Mouse (Mus musculus) ZHBTc4 (cell line): ENCODE data around the gene Ptpn3.
A peak's percentile ranks its signal among the peaks of the same experiment; 100 is the strongest.
"Not testable (repeated sequence)": the region's sequence is repeated elsewhere in the genome, so short reads cannot be mapped to it uniquely, and the experiment has no call there.

Source experiments
- DNase-seq: peaks from one replicate; pipeline ENCODE4 v3.0.0-alpha.2; 2011; ENCODE audit warnings: low read depth, low spot score

The Ptpn3 gene

GRCm38 (mm10) chr4:57228601-57229520, 72.8 kb downstream of the Ptpn3 start:
- DNase-seq: no peak

DNA sequence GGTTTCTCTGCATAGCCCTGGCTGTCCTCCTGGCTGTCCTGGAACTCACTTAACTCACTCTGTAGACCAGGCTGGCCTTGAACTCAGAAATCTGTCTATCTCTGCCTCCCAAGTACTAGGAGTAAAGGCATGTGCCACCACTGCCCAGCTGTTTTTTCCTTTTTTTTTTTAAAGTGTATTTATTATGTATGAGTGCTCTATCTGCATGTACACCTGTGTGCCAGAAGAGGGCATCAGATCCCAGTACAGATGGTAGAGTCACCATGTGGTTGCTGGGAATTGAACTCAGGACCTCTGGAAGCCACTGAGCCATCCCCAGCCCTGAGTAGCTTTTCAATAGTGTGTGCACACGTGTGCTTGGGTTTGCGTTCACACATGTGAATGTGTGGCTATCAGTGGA, 76.9 kb downstream of the Ptpn3 start:
- DNase-seq: peak; percentile 35

DNA sequence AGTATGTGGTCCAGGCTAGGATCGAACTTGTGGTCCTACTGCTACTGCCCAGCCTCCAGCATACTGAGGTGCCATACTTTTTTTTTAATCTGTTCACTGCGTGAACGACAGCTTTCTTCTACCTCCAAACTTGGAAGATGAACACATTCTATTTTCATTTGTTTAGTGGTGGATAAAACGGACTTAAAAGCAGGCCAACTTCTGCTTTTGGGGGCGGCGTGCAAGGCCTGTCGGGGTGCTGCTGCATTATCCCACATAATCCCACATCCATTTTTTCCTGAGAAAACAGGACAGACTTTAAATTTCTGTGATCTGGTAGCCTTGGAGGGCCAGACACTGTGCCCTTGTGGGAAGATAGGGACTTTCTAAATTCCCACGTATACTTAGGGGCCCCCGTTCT, 83.9 kb downstream of the Ptpn3 start:
- no peak for DNase-seq

DNA sequence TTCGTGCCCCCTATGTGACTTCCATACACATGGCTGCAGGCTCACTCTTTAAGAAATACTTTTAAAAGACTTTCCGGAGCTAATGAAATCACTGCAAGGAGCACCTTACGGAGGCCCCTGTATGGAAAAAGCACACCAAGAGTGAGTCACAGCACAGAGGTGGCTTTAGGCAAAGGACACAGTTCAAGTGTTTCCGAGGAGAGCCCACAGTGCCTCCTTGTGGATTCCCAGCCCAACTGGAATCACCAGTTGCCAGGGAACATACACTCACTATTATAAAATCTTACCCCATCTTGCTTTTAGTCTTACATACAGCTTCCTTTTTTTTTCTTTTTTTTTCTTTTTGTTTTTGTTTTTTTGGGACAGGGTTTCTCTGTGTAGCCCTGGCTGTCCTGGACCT, 85.1 kb downstream of the Ptpn3 start:
- DNase-seq: peak; percentile 45

DNA sequence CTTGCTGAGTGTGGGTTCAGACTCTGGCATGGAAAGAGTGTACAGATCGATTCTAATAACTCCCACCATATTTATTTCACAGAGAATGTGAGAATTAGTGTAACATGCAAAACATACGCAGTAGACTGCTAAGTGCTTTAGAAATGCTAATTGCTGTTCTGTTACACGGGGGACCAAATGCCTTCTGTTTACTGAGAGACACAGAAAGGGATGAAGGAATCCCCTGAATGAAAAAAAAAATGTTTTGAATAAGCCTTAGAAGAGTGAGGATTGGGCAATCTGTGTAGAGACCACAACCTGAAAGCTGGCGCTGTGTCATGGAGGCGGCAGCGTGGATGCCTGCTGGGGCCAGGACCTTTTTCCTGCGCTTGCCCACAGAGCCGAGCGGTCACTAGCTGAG, 86.8 kb downstream of the Ptpn3 start:
- DNase-seq: no peak

- no peak for DNase-seq
Measured at GRCm38 (mm10) chr4:57214114-57214513, 87.5 kb downstream of the Ptpn3 start.

- no peak for DNase-seq
Measured at GRCm38 (mm10) chr4:57211706-57212105, 89.9 kb downstream of the Ptpn3 start.

DNA sequence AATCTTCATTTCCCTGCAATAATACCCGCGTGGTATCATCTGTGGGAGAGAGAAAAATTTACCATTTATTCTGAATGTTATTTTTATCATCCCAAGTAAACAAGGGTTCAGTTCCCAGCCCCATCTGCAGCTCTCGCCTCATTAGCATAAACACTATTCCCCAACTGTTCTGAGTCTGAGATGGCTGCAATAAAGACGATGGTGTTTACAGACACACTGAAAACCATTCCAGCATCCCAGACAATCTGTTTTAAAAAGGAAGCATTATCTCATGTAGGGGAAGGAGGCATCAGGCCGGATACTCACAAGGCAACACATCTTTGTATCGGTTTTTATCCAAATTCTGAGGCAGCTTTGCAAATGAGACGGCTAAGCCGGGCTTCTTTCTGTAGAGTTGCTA, 95.7 kb downstream of the Ptpn3 start:
- no peak for DNase-seq

GRCm38 (mm10) chr4:57204780-57205179, 96.9 kb downstream of the Ptpn3 start:
- no peak for DNase-seq

DNA sequence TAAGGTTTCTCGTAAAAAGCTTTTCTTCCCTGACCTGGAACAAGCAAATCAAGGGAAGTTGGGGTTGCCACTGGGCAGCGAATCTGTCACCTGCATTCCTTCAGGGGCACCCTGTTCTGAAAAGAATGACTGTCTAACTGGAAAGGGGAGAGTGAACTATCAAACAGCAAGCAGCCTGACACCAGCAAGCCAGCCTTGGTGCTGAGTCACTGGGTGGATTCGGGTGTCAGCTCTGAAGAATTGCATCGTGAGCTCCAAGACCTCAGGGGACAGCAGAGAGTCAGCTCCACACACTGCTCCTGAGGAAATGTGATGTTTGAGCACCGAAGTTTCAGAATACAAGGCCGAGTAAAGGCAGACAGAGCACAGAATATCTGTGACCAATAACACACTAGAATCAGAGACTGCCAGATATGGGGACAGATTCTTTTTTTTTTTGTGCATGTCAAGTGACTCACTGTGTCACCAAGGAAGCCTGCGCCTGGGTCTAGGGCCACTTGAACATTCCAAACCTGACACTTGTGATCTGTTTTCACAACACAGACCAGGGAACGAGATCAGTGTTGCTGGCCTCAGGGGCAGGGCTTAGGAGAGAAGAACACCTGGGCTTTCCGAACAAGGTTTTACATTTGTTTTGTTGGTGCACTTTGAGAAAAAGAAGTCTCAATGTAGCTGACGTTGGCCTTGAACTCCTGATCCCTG, 98.8 kb downstream of the Ptpn3 start:
- peak; percentile 44 for DNase-seq

DNA sequence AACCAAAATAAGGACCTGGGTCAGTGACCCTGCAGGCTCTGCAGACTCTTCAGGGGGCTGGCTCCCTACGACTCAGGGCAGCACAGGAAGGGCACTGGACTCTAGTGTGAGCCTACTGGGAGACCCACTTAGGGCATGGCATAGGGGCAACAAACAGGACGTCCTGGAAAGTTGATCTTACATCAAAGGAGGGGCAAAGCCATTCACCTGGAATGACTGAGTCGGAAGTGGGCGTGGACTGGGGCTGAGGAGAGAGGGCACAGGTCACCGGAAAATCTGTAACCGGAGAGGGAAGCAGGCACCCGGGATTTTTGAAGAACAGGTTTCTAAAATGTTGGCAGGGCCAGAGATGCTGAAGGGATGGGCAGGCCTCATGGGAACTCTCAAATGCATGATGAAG, 99.5 kb downstream of the Ptpn3 start:
- no peak for DNase-seq

DNA sequence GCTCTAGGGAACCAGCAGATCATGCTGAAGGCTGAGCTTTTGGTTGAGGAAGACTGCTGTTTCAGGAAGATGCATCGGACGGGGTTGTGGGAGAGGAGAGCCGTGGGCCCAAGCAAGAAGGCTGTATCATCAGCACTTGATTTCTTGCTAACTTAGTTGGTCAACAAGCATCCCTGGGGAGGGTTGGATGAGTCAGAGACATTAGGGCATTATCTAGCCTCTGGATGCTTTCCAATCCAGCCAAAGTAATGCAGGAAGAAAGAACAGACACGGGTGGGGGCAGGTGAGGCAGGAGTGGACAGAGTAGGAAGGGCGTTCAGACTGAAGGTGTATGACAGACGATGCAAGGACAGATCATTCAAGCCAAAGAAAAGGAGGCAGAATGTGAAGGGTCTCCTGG, 101.0 kb downstream of the Ptpn3 start:
- no peak for DNase-seq

- not testable (repeated sequence) for DNase-seq
Measured at GRCm38 (mm10) chr4:57198666-57199393, 102.8 kb downstream of the Ptpn3 start.

DNA sequence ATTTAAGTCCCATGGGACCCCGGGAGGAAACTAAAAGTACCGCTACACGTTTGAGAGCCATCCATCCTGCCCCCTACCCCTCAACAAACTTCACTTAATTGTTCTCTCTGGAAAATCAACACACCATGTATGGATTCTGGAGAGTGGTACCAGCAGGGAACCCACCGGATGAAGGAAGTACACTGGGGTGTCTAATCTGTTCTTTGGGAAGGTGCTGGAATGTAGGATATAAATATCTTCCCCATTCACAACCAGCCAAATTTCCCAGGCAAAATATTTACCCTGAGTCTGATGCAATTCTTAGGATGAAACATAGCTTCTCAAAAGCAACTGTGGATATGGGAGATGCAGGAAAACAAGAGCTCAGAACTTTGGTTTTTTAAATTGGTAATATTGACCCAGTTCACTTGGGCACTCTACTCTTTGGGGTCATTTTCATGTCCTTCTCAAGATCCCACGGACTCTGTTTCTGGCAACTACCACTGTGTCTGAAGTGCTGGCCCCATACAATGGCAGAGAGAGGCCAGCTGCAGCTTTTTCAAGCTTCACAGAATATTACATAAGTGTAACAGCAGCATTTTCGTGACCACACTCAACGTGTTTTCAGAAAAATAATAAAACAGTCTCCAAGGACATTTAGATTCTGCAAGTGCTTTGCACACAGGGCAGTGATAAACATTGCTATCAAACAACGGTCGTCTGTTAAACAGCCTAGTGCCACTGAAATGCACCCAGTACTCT, 109.9 kb downstream of the Ptpn3 start:
- DNase-seq: no peak

DNA sequence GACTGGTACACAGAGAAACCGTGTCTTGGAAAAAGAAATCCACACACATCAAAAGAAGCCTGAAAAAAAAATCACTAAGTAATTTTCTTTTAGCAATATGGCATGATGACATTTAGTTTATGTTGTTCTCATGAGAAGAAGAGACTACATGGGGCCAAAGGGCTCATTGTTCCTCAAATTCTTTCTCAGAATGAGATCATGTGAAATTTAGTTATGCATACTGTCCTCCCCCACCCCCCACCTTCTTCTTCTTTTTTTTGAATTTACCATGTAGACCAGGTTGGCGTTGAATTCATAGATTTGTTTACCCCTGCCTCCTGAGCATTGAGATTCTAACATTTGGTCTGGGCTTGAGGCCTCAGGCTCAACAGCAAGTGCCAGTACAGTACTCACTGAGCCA, 111.8 kb downstream of the Ptpn3 start:
- DNase-seq: no peak

DNA sequence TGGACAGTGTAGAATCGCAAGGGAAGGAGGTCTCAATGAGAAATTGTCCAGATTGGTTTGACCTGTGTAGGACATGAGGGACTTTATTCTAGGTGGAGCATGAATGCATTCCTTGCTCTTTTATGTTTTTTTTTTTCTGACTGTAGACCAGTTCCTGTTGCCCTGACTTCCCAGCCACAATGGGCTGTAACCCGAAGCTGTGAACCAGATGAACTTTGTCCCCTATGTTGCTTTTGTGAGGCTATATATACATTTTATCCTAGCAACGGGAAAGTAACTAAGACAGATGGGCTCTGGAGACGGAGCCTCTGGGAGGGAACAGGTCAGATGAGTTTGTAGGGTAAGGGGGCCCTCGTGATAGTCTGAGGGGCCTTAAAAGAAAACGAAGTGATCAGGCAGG, 115.6 kb downstream of the Ptpn3 start:
- DNase-seq: no peak

GRCm38 (mm10) chr4:57185462-57185861, 116.2 kb downstream of the Ptpn3 start:
- peak; percentile 57 for DNase-seq

DNA sequence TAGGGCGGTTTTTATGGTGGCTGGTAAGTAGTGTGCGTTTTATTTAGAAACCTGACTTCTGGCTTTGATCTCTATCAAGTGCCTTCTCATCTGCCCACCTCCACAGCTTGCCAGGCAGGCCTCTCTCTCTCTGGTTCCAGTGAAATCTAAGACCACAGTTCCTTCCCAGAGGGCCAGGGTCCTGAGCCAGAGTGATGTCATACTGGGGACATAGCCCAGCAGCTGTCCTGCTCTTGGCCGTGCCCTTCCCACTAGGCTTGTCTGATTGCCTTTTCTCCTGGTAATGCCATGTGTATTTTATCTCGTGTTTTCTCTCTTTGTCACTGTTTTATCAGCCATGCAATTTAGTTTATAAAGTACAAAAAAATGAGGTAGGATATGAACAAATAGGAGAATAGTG, 118.1 kb downstream of the Ptpn3 start:
- no peak for DNase-seq

DNA sequence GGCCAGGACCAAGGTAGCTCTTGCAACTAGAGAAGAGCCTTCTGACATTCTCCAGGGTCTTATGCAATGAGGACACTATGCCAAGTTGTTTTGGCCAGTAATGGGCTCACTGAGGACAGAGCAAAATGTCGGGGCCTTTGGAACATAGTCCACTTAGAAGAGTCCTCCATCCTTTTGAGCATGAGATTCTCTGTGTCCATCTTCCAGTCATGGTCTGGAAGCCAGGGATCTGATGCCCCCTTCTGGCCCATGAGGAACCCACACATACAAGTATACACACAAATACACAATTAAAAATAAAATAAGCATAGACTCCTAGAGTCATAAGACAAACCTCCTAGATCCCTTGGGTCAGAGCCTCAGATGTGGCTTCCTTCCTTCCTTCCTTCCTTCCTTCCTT, 120.1 kb downstream of the Ptpn3 start:
- DNase-seq: peak; percentile 49

DNA sequence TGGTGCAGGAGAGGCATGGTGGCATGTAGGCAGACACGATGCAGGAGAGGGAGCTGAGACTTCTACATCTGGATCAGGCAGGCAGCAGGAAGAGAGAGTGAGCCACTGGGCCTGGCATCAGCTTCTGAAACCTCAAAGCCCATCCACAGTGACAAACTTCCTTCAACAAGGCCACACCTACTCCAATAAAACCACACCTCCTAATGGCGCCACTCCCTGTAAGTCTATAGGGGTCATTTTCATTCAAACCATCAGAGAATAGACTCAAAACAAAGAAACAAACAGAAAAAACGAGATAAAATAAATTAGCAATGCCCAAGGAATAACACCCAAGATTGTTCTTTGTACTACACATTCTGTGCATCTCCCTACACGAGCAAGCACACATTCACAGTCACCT, 122.8 kb downstream of the Ptpn3 start:
- DNase-seq: peak; percentile 80

- DNase-seq: no peak
Measured at GRCm38 (mm10) chr4:57175329-57175728, 126.3 kb downstream of the Ptpn3 start.

- no peak for DNase-seq
Measured at GRCm38 (mm10) chr4:57172861-57173260, 128.8 kb downstream of the Ptpn3 start.
